Mouse (Mus musculus) left cerebral cortex, postnatal 4 days (tissue): ENCODE data around the gene Mast3. TPM values are rescaled to one million over a fixed set of nuclear protein-coding genes. Genes with fewer than 3 reads are reported as not detected.
A peak's percentile ranks its signal among the peaks of the same experiment; 100 is the strongest.

ENCODE experiments used
- microRNA-seq: library from miRNA; unstranded; fragments of <30 nt; microRNA quantifications from one replicate; pipeline ENCODE4 v1.2.0, GENCODE M21; 2022
- total RNA-seq, 2 experiments: library from RNA; stranded (reverse); gene quantifications; 2 replicates each; pipeline ENCODE4 v1.2.3; 2021

The Mast3 gene
- total RNA-seq, 2 experiments from 2014 or later = 78.2 to 86.3 TPM

Small RNA genes within 50 kb of the gene (microRNA-seq; reads per million reads assigned to microRNA genes)
- gene Mir7240 = 9.3 reads per million, percentile 24 among the genes with 10 or more reads in this experiment

Other genes with a start within 250 kb of the Mast3 start
- gene Isyna1, start 210.7 kb downstream of the Mast3 start, total RNA-seq = 10 to 100 TPM; 87.9 to 88.5 TPM
- gene Ssbp4, start 196.2 kb downstream of the Mast3 start, total RNA-seq = 100 to 1,000 TPM; 156 to 193 TPM
- gene Lrrc25, start 188.9 kb downstream of the Mast3 start, total RNA-seq = 1 to 10 TPM; 1.1 to 1.3 TPM
- not detected for gene Gdf15, start 172.6 kb downstream of the Mast3 start, total RNA-seq
- gene Pgpep1, start 144.7 kb downstream of the Mast3 start, total RNA-seq = 10 to 100 TPM; 29.7 to 30.5 TPM
- gene Lsm4, start 131.8 kb downstream of the Mast3 start, total RNA-seq = 10 to 100 TPM; 85.2 to 93.7 TPM
- gene Jund, start 106.1 kb downstream of the Mast3 start, total RNA-seq = 100 to 1,000 TPM; 146 to 158 TPM
- under 1 TPM; 0.40 to 0.50 TPM for gene Iqcn, start 101.6 kb downstream of the Mast3 start, total RNA-seq
- gene Gm3336, start 86.5 kb downstream of the Mast3 start, total RNA-seq = not detected
- under 1 TPM; 0.56 to 0.66 TPM for gene Pde4c, start 81.3 kb downstream of the Mast3 start, total RNA-seq
- 100 to 1,000 TPM; 414 to 476 TPM for gene Rab3a, start 50.4 kb downstream of the Mast3 start, total RNA-seq
- gene Mpv17l2, start 44.1 kb downstream of the Mast3 start, total RNA-seq = 10 to 100 TPM; 31.7 to 32.6 TPM
- gene Pik3r2, start 28.3 kb downstream of the Mast3 start, total RNA-seq = 100 to 1,000 TPM; 187 to 198 TPM
- gene Il12rb1, start 3.4 kb upstream of the Mast3 start, total RNA-seq = under 1 TPM; 0.20 to 0.22 TPM
- 10 to 100 TPM; 13.0 to 14.9 TPM for gene Arrdc2, start 34.7 kb upstream of the Mast3 start, total RNA-seq
- gene Kcnn1, start 58.2 kb upstream of the Mast3 start, total RNA-seq = 10 to 100 TPM; 29.6 to 48.2 TPM
- gene Ccdc124, start 68.9 kb upstream of the Mast3 start, total RNA-seq = 10 to 100 TPM; 86.2 to 89.3 TPM
- gene Slc5a5, start 87.7 kb upstream of the Mast3 start, total RNA-seq = 1 to 10 TPM; 4.4 to 4.5 TPM
- 1,000 to 10,000 TPM in 1 of 2 experiments, 100 to 1,000 TPM in 1; 955 to 1,024 TPM for gene Rpl18a, start 92.4 kb upstream of the Mast3 start, total RNA-seq
- 10 to 100 TPM; 79.8 to 84.0 TPM for gene Map1s, start 100.9 kb upstream of the Mast3 start, total RNA-seq